Mouse (Mus musculus) megakaryocyte, adult 5-6 weeks (primary cell): ENCODE measurements around the gene Gsk3a. TPM values are rescaled to one million over a fixed set of nuclear protein-coding genes. Genes with fewer than 3 reads are reported as not detected.
A peak's percentile ranks its signal among the peaks of the same experiment; 100 is the strongest.
"Not testable (repeated sequence)": the region's sequence is repeated elsewhere in the genome, so short reads cannot be mapped to it uniquely, and the experiment has no call there.

Experiments used
- ATAC-seq: 2 replicates; pipeline ENCODE4 v1.8.0; 2016; ENCODE audit warnings: mild to moderate bottlenecking, inconsistent platforms; ENCODE audit not compliant: poor library complexity, severe bottlenecking
- total RNA-seq, 2 experiments: library from RNA; stranded (forward) in 1 of 2; stranded (reverse) in 1 of 2; fragments of 153-499, 151-499 nt in 1 of 2; fragments of 221-1000, 200-1000 nt in 1 of 2; gene quantifications; 2 replicates each; pipeline versions ENCODE4 v1.2.3 to v1.2.4; 2015 to 2017

The Gsk3a gene
- total RNA-seq, 2 experiments from 2014 or later: 58.7 to 90.2 TPM

DNA sequence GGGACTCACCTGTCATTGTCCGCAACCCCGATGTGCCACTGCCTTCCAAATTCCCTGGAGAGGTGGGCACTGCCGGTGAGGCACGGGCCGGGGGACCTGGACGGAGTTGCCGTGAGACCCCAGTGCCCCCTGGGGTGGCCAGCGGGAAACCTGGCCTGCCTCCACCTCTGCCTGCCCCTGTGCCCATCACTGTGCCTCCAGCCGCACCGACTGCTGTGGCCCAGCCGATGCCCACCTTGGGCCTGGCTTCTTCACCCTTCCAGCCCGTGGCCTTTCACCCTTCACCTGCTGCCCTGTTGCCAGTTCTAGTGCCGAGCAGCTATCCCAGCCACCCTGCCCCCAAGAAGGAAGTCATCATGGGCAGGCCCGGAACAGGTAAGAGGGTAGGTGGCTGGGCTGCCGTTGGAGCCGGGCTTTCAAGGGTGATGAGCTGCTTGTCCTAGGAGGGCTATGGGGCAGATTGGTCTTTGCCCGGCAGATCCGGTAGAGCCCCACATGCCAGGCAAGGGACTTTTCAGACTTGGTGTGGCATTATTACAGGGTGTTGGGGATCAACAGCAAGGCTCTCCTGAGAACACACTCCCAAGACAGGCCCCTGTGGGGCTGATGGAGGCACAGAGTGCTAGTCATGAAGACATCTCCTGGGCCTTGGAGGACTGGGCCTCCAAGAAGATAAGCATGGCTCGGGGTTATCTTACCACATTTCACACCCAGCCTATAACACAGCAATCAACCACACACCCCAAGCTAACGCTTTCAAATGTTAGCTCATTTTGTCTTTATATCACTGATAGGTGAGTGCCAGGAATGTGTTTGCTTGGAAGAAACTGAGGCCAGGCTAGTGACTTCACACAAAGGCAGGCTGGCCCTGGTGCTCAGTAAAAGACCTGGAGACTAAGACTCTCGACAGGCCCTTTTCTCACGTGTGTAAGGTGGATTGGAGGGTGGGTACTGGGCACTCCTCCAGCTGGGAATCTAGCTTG lies 35.9 kb upstream of the Gsk3a start:
- ATAC-seq: no peak

DNA sequence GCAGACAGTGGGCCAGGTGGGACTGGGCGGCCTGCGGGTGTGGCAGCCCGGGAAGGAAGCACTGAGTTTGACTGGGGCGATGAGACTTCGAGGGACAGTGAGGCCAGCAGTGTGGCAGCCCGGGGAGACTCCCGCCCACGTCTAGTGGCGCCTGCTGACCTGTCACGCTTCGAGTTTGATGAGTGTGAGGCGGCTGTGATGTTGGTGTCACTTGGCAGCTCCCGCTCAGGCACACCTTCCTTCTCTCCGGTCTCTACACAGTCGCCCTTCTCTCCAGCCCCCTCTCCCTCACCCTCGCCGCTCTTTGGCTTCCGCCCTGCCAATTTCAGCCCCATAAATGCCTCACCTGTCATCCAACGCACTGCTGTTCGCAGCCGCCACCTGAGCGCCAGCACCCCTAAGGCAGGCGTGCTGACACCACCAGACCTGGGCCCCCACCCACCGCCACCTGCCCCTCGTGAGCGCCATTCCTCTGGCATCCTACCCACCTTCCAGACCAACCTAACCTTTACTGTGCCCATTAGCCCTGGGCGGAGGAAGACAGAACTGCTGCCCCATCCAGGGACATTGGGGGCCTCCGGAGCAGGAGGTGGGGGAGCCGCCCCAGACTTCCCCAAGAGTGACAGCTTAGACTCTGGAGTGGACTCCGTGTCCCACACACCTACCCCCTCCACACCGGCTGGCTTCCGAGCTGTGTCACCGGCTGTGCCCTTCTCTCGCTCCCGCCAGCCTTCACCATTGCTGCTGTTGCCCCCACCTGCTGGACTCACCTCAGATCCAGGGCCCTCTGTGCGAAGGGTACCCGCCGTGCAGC lies 35.0 kb upstream of the Gsk3a start:
- no peak for ATAC-seq

DNA sequence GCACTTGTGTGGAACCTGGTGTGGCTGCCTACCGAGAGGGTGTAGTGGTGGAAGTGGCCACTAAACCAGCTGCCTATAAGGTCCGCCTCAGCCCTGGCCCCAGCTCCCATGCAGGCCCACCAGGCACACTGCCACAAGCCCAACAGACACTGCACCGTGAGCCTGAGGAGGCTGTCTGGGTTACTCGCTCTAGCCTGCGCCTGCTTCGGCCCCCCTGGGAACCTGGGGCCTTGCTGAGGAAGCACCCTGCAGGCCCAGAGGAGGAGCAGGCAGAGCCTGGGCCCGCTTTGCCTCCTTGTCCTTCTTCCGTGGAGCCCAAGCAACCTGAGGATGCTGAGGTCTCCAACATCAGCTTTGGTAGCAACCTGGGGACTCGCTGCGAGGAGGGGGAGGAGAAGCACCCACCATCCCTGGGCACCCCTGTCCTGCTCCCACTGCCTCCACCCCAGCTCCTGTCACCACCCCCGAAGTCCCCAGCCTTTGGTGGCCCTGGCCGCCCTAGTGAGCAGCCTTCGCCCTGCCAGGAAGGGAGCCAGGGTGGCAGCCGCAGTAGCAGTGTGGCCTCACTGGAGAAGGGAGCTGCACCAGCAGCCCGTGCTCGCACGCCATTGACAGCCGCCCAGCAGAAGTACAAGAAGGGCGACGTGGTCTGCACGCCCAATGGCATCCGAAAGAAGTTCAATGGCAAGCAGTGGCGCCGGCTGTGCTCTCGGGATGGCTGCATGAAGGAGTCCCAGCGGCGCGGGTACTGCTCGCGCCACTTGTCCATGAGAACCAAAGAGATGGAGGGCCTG lies 34.2 kb upstream of the Gsk3a start:
- no peak for ATAC-seq

DNA sequence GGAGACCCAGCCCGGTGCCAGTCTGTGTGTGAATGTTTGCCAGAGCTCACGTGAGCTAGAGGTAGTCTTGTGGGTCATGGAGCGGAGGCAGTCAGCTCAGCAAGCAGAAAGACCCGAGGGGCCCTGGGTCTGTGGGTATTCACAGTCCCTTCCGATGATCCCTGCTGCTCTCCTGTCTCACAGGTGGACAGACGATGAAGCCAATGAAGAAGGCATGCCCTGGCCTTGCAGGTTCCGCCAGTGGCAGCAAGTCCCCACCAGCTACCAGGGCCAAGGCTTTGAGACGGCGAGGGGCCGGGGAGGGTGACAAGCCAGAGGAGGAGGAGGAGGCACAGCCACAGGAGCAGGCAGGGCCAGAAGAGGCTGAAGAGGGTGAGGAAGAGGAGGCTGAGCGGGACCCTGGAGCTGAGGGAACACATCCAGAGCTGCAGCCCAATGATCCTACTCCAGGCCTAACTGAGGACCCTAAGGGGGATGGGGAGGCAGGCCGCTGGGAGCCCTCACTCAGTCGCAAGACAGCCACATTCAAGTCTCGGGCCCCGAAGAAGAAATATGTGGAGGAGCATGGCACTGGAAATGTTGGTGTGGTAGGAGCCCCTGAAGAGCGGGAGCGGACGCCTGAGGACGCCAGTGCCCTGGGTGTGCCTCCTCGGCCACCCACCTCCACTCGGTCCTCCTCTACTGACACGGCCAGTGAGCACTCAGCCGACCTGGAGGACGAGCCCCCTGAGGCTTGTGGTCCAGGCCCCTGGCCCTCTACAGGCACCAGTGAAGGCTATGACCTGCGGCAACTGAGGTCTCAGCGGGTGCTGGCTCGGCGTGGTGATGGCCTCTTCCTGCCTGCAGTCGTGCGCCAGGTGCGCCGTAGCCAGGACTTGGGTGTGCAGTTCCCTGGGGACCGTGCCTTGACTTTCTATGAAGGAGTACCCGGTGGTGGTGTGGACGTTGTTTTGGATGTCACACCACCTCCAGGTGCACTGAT lies 33.3 kb upstream of the Gsk3a start:
- no peak for ATAC-seq

DNA sequence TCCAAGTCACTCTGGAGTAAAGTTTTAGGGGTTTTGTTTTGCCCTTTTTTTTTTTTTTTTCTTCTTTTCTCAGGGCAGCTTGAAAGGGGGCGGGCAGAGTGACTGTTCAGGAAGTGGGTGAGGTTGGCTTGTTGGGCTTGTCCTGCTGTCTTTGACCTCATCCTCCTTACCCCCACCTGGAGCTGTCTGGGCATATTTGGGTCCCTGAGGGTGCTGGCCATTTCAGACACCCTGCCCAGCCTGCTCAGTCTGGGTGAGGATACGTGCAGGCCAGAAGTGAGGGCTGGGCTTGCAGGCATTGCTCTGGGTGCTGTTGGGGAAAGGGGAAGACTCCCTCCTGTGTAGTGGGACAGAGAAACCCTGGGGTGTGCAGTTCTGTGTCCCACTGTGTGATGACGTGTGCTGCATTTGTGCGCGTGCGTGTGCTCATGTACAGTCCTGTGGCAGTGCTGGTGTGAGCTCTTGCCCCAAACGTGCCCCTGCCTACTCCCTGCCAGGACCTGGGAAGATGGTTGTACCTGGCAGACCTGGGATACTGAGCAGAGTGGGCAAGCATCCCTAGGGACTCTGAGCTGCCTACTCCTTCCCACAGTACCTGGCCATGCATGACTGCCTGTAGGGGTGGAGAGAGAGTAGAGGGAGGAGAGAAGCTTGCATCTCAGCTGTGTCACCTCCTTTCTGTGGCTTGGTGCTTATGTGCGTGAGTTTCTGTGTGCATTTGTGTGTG lies 32.1 kb upstream of the Gsk3a start:
- 0 out of 2 replicates have a peak, but pooled peaks have one; percentile 8 for ATAC-seq

DNA sequence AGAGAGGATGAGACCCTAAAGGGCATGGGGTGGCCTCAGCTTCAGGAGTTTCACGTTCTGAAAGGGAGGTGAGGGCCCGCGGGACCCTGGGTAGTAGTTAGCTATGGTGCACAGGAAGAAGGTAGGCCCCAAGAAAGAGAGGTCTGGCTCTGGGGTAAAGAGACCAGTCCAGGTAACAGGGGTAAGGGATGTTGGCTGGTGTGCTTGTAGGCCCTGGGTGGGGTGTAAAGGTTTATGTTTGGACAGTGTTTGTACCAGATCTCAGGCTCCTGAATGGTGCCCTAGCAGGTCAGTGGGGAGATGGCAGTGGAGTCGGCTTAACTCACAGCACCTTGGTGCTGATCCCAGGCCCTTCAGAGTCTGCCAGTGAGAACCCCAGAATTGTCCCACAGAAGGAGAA lies 31.4 kb upstream of the Gsk3a start:
- no peak for ATAC-seq

DNA sequence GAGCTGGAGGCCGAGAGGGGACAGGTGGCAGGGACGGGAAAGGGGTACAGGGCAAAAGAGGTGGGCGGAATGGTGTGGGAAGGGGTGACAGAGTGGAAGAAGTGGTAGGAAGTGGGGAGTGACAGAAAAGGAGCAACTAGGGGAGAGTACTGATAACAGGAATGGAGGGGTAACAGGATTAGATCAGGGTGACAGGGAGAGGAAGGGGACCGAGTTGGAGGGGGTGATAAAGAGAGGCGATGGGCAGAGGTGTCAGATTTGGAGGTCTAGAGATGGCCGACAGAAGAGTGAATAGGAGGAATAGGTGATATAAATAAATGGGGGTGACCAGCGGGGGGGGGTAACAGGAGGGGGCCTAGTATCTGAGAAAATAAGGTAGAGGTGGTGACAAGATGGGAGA lies 30.9 kb upstream of the Gsk3a start:
- ATAC-seq: no peak

DNA sequence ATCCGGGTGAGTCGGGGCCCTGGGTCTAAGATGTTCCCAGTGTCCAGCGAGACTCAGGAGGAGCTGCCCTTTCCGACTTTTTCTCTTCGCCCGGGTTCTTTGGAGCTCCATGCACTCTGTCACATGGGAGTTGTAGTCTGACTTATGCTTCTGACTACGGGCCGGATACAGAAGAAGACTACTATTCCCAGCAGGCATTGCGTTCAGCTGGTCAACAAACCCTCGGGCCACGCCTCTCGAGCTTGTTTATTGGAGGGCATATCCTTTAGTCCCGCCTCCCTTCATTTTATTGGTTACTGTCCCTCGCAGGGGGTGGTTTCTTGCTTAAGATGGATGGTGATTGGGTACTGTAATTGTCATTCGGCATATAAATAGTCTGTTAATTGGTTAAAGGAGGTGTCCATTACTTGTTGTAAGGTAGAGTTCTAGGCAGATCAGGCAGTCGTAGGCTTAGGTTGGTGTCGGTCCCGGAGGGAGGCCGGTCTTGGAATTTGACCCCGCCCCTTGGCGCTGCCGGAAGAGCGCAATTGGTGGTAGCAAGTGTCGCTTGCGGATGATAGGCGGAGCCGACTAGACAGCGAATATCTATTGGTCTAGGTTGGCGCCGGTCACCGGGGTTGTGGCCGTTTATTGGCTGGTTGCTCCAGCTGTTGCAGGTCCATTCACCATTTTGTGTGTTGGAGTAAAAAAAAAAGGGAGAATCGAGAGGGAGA lies 30.3 kb upstream of the Gsk3a start:
- ATAC-seq: peak; percentile 74

DNA sequence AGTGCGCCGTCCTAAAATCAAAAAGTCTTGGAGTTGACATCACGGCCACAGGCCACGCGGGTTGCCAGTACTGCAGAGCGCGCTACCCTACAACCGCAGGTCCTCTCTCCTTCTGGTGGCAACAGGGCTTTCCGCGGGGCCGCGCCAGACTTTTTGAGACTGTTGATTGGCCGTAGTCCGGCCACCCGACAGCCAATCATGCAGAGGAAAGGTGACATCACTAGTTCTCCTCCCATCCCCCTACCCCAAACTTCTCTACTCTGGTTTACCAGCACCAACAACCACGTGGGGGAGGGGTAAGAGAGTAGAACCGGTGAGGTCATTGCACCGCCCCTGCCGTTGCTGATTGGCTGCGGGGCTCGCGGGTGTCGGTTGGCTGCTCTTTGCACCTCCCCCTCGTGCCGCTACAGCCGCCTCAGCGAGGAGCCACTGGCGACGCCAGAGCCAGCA lies 29.7 kb upstream of the Gsk3a start, which contains the start of gene Cic:
Gene Cic, plus strand, starts transcription at position 404 of the 450 bp plus-strand sequence.
- peak; percentile 72 for ATAC-seq

DNA sequence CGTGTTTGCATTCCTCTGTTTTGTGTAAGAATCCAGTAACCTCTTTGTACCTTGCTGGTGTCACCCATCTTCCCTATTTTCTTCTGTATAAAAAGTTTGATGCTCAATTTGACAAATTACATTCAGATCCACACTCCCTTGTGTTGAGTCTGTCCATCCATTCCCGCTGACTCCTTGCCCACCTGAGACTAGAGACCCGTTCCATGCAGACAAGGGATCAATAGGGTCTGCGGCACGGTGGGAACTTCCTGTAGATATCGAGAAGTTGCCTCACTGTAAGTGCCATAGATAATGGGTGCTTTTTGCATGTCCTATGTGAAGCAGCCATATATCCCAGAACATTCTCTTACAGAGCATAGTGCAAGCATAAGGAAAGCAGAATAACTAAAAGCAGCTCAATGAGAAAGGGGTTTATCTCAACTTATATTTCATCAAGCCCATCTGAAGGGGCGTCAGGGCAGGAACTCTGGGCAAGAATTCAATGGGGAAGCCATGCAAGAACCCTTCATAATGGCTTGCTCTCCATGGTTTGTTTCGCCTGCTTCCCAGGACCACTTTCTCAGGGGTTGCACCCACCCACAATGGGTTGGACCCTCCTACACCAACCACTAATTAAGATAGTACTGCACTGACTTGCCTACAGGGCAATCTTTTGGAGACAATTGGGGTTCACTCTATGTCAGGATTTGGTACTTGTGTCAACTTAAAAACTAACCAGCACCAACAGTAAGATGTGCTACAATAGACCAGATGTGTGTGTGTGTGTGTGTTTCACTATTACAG lies 28.7 kb upstream of the Gsk3a start:
- ATAC-seq: no peak

DNA sequence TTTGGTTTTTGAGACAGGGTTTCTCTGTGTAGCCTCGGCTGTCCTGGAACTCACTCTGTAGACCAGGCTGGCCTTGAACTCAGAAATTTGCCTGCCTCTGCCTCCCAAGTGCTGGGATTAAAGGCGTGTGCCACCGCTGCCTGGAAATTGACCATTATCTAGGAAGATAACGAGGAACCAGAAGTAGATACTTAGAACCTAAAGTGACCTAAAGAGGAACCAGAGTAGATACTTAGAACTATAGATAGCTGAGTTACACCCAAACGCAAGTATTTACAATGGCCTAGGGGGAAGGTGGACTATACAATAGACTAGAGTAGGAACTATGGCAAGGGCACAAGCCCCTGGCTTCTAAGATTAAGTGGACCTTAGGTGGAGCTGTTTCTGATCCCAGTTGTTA lies 28.1 kb upstream of the Gsk3a start:
- ATAC-seq: not testable (repeated sequence)

DNA sequence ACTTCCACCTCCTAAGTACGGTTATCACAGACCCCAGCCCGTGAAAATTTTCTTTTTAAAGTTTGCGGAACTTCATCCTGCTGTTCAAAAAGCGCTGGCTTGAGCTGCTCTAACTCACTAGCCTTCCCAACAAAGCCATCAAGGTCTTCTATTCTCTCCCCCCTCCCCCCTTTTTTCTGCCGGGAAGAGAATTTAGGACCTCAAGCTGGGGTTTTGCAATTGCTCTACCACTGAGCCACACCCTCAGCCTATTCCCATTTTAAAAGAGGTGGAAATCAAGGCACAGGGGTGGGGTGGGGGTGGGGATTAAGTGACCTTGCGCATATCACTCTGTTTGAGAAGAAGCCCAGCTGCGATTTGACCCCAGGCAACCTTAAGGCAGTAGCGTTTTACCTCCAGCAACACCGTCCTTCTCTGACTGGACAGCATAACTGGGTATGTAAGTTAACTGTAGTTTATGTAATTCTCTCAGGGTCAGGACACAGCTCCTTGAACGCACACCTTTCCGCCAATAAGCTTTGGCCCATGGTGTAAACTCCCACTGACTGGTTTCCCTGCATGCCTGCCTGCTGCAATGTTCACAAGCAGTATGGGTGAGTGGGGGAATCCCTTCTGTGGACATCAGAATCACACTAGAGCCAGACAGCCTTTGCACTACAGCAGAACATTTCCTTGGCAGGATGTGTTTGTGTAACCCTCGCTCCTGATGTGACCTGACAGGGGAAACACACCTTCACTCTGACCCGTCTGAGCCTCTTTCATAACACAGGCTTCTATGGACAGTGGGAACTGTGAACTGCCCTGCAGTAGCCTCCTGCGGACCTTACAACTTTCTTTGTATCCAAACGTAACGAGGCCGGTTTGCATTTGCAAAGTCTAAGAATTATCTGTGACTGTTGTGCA lies 26.6 kb upstream of the Gsk3a start:
- no peak for ATAC-seq

DNA sequence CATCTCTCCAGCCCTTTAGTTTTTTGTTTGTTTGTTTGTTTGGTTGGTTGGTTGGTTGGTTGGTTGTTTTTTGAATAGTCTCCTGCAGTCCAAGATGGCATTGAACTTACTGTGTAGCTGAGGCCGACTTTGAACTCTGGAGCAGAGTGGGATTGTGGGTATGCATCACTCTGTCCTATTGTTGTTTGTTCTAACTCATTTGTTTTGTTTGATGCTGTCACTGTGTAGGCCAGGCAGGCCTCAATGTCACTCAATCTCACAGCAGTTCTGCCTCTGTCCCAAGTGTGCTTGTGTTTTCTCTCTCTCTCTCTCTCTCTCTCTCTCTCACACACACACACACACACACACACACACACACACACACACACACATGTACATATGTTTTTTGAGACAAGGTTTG lies 24.2 kb upstream of the Gsk3a start:
- ATAC-seq: no peak

DNA sequence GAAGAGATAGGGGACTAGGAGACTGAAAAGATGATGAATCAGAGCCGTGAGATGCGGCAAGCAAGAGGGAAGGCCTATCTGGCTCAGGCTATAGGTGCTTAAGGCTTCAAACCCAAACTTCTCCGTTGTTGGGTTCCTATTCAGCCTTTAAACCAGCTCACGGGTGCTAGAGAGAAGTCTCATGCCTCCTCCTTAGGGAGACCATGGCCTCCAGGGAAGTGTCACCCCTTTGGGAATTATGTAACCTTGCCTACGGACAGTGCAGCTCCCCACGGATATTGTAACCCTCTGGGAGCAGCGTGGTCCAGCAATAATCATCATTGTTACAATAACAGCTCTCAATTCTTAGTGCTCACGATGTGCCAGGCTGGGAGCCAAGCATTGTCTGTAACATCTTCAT lies 14.2 kb upstream of the Gsk3a start:
- no peak for ATAC-seq

DNA sequence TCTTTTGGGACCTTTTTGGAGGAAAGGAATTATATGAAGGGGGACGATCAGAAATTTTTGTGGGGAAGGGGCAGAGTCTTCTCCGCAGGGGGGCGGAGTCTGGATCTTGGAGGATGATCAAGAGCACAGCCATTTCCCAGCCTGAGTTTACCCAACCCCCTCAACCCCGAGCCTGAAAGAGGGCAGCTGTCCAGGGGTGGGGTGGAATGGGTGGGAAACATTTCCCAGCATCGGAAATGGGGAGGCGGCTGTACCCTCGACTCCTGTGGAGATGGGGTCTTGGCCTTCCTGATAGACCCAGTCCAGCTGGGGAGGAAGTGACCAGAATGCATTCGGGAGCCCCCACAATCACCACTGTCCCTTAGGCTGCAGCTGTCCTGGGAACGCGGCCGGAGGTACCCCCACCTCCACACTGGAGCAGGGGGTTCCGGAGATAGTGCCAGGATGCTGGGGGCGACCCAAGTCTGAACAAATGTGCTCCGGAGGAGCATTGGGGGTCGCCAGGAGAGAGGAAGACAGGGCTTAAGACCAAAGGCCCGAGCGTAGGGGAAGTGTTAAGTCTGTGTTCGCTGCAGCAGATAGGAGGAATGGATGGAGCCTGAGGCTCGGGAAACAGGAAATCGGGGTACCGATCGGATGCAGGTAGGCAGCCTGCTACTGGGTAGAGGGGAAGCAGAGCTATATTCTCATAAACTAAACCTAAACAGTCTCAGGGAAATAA lies 13.6 kb upstream of the Gsk3a start:
- ATAC-seq: no peak
